Mouse (Mus musculus): Measurements from ENCODE around the gene Celf5.

Celf5 gene

DNA sequence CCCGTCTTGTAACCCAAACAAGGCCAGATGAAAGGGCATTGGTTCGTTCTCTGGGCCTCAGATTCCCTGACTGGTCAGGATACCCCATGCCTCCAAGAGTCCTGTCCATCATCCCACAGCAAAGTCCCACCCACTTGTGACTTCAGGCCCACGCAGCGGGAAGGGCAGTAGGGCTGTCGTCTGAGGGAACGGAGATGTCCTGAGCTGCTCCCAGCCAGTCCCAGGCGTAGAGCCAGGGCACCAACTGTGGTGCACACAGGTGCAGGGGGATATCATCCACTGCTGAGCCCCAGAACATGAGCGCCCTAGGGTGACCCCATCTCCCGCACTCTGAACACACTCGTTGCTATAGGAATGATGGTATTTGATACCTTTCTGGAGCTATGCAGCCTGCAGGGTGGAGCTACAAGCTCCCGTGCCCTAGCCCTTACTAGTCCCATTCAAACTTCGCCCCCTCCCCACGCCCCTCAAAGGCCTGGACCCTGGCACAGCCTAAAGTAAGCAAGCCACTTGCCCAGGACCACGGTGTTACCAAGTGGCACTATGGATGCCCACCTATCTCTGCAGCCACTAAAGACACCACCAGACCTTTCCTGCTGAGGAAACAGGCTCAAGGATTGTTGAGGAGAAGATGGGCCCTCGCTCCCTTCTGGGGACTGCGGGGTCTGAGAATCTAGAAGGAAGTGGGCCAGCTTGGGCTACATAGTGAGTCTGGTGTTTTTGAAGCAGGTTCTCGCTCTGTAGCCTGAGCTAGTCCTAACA is 66.8 kb downstream of the Celf5 start:
- DNase-seq (ENCODE audit: low read depth, low spot score), result no peak

DNA sequence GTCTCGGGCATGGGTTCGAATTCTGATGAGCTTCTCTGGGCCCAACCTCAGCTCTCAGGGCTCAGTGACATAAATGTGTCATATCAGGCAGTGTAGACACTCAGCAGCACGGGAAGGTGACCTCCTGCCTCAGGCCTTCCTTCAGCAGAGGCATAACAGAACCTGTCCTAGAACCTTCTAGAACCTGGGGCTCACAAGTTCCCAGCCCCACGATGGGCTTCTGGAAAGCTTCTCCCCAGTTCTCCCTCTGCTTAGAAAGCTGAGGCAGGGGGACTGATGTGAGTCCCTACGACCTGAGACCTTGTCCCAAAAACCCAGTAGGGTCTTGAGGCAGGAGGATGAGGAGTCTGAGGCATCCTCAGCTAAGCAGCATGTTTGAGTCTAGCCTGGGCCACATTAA is 67.4 kb downstream of the Celf5 start:
- DNase-seq (ENCODE audit: low read depth, low spot score), result no peak

DNA sequence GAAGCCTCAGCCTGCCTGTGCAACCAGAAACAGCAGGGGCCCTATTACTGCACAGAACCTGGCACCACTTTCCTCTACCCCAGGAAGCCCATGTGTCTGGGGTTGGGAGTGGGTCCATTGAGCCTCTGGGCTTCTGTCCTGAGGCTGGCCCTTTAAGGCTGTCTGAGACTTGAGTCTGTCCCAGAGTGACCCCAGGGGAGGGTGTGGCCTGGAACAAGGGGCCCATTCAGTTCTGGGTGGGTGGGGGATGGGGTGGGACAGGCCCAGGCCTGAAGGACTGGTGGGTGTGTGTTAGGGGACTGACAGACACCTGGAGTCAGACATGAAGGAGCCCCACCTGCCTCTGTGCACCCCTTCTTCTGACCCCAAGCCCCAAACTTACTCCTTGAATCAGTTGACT is 67.8 kb downstream of the Celf5 start:
- DNase-seq (ENCODE audit: low read depth, low spot score), result no peak

DNA sequence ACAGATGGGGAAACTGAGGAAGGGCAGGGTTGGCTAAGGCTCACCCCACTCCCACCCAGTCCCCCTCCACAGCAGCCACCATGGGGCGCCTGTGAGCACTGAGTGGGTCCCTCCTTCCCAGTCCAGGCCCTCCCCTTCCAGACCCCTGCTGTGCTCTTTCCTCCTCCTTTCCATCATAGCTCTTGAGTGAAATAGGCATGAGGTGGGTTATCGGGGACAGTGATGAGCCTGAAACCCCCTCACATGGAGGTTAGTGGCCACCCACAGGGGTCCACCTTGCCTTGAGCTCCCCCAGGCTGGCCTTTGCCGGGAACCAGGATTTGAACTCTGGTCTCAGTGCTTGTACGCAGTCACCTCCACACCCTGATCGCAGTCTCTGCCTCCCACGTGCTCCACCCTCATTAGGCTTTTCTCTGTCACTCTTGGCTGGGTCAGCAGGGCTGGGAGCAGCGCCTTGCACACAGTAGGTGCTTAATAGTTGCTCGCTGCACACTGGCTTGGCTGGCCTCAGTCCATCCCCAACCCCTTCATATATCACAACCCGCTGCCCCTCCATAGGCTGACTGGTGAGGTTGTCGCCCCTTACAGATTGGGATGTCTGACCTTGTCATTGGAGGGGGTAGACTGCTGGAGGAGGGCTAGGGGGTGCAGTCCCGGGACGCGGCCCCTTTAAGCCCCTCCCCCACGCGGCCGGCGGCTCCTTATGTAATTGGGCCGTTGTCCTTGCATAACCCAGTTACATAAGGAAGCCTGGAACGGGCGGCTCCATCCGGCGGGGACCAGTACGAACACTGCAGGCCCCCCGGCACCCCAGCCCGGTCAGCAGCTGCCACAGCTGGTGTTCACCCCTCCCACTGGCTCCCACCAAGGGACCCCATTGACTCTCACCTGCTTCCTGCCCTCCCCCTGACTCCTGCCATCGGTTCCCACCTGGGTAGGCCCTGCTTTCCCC is 68.9 kb downstream of the Celf5 start:
- DNase-seq (ENCODE audit: low read depth, low spot score), result no peak

DNA sequence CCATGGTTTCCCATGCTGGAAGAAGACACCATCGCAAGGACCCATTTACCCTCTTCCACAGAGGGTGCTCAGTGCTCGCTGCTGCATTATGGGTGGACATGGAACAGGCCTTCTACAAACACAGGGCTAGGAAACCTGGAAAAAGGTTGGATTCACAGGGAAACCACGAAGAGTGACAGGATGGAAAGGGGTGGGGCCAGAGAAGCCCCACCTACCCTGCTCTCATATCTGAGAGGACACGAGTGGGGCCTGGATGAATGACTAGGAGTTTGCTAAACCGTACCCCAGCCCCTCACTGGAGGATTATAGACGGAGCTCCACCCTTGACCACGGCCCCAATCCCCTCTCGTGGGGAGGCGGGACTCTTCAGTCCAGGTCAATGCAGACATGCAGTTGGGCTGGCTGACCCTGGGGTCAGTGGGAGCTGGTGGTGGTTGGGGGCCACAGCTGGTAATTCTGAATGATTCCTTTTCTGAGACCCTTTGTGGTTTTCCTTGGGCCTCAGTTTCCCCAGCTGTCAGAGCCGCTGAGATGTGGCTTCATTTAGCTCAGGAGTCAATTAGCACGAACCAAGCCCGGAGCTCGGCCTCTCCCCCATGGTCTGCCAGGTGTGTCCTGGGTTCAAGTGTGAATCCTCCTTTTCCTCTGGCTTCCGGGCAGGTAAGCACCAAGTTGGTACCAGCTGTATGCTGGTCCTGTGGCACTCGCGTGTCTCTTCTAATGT is 69.8 kb downstream of the Celf5 start:
- DNase-seq (ENCODE audit: low read depth, low spot score), result no peak

DNA sequence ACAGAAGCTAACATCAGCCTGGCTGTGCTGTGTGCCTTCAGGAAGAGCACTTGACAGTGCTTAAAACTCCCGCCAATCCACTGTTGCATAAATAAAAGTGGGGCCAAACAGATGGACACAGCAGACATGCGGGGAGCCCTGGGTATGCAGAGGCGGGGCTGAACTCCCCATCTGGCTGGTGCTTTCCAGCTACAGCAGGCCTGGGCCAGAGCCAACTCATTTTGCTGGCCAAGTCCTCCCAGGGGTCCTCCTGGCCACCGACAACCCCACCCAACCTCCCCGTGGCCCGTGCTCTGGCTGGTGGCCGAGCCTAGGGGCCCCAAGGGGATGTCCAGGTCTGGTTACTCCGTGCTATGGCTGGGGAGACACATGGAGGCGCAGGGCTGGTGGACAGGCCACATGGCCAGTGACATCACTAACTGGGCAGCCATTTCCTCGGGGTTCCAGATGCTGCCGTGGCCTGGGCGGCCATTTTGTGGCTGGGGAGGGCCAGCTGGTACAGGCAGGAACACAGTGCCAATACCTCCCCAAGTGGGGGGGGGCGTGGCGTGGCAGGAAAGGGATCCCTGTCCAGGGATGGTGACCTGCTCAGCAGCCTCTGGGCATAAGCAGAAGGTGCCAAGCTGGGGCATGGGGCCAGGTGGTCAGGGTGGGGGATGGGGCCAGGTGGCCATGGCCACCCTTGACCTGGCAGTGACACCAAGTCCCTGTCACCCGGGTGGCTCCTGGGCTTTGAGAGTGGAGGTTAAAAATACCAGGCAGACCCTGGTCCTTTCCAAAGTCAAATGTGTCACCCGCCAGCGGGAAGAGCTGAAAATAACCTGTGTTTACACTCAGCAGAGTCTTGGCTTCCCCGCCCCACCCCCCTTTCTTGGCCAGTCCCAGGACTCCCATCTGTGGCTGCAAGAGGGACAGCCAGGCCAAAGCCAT is 70.8 kb downstream of the Celf5 start:
- DNase-seq (ENCODE audit: low read depth, low spot score), result no peak

DNA sequence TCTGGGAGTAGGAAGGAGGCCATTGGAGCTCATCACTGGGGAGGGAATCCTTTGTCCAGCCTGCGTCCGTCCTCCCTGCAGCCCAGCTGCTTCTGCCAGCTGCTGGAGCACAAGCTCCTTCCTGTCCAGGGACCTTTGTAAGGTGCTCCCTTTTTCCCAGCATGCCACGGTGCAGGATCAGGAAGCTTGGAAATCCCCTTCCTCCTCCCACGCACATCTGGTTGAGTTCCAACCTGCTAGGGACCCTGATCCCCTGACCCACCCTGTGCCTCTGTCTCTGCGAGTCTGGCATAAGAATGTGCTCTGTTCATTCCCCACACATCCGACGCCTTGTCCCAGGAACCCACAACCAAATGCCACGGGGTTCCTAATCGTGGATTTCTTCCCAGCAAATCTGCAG is 71.5 kb downstream of the Celf5 start:
- DNase-seq (ENCODE audit: low read depth, low spot score), result no peak

DNA sequence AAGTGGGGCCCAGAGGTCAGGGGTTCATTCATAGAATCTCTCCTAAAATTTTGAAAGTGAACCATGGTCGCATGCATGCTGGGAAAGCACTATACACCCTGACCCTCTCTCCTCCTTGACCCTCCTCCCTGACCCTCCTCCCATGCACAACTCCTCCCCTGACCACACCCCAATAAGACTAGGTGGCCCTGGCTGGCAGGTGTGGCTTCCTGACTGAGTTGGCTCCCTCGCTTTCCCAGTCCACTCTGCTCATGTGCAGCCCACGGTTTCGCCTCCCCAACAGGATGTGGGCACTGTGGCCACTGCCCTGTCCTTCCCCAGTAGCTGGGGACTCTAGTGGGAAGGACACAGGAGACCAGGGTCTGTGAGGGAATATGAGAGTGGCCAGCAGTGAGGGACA is 72.2 kb downstream of the Celf5 start:
- no peak for DNase-seq (ENCODE audit: low read depth, low spot score)

DNA sequence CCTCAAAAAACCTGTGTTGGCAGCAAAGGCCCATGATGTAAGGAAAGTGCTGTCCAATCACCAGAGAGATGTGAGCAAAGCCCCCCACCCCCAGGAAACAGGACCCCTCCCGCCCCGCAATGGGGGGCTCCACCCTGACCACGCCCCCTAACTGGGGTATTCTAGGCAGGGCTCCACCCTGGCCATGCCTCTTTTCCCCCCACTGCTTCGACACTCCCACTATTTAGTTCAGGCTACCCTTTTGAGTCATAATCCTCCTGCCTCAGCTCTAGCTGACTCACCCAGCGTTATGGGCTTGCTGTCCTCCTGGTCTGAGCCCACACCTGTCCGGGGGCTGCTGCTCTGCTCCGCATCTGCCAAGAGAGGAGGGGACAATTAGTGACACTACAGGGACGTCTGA is 73.2 kb downstream of the Celf5 start:
- no peak for DNase-seq (ENCODE audit: low read depth, low spot score)
